Mouse (Mus musculus) stomach, postnatal 0 days (tissue): ENCODE data around the gene Prkce. TPM values are rescaled to one million over a fixed set of nuclear protein-coding genes. Genes with fewer than 3 reads are reported as not detected.

Experiments used
- ATAC-seq: fragments of 200-750 bp; cut with Nextera tagmentation; 2 replicates; pipeline ENCODE4 v1.8.0; 2017; ENCODE audit not compliant: low FRiP score, low TSS enrichment
- DNase-seq: peaks from one replicate; pipeline ENCODE4 v3.0.0-alpha.2; 2016; ENCODE audit warnings: low spot score
- H3K27ac ChIP-seq: fragments of 300-500 bp; sonication (generic); replicated peaks from 2 replicates; pipeline ENCODE4 v1.5.1; 2014; ENCODE audit warnings: mild to moderate bottlenecking, control low read depth
- H3K27me3 ChIP-seq: fragments of 300-500 bp; sonication (generic); 2 replicates; pipeline ENCODE4 v1.6.1; 2014; ENCODE audit warnings: low read length; ENCODE audit not compliant: control insufficient read depth, insufficient read depth
- H3K36me3 ChIP-seq: fragments of 300-500 bp; sonication (generic); 2 replicates; pipeline ENCODE4 v1.6.1; 2014; ENCODE audit warnings: low read length, mixed read lengths; ENCODE audit not compliant: control insufficient read depth, insufficient read depth
- H3K4me1 ChIP-seq: fragments of 300-500 bp; sonication (generic); replicated peaks from 2 replicates; pipeline ENCODE4 v1.6.1; 2014; ENCODE audit warnings: antibody characterized with exemption; ENCODE audit not compliant: control insufficient read depth, insufficient read depth
- H3K4me2 ChIP-seq: fragments of 300-500 bp; sonication (generic); replicated peaks from 2 replicates; pipeline ENCODE4 v1.6.1; 2014; ENCODE audit warnings: low read depth, mild to moderate bottlenecking, control low read depth, moderate library complexity
- H3K4me3 ChIP-seq: fragments of 300-500 bp; sonication (generic); 2 replicates; pipeline ENCODE4 v1.5.1; 2014; ENCODE audit warnings: low read depth, low read length, control low read depth
- H3K9ac ChIP-seq: fragments of 300-500 bp; sonication (generic); 2 replicates; pipeline ENCODE4 v1.6.1; 2014; ENCODE audit warnings: mild to moderate bottlenecking, low read length, control low read depth, mixed read lengths
- H3K9me3 ChIP-seq: fragments of 300-500 bp; sonication (generic); 2 replicates; pipeline ENCODE4 v1.6.1; 2016; ENCODE audit warnings: low read length; ENCODE audit not compliant: control insufficient read depth
- CTCF ChIP-seq: IDR thresholded peaks from 2 replicates; pipeline ENCODE4 v1.5.1; 2016; ENCODE audit warnings: antibody characterized with exemption, low read depth, mild to moderate bottlenecking, moderate library complexity
- EP300 ChIP-seq: optimal IDR thresholded peaks from 2 replicates; pipeline ENCODE3; 2016; ENCODE audit warnings: antibody characterized with exemption
- WGBS: fragments of 180-500 bp; shearing (Covaris S2); extraction: QIAGEN DNeasy Blood & Tissue Kit; methylation state at CpG from one replicate; pipeline ENCODE4 v1.1.7; 2014; 5-methylcytosine and 5-hydroxymethylcytosine counted together
- polyA plus RNA-seq: library from polyadenylated mRNA; unstranded; fragments of >200 nt; fragmentation: Nextera tagmentation; extraction: Ambion mirVana; gene quantifications from 2 replicates; pipeline ENCODE4 v1.2.1, GENCODE M21; 2015

The Prkce gene
- polyA plus RNA-seq, 1 experiment from 2014 or later: 3.4 TPM

DNA sequence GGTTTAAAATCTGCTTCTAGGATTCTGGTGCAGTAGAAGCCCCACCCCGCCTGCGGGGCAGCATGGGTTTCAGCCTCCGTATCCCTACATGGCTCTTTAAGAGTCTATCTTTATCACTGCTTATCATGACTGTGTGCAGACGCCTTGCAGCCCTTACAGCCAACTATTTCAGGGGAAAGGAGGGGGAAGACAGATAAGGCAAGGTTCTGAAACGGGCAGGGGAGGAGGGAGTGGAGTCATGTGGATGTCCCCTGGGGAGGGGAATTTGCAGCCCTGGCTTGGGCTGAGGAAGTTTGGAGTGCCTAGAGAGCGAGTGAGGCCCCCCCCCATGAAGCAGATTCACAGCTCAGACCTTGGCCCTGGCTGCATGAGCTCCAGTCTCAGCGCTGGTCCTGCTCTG is 18.0 kb downstream of the Prkce start:
- no peak for DNase-seq
- WGBS: 25% methylated on average over 7 of the region's 7 CpGs

GRCm38 (mm10) chr17:86187777-86188176 is 20.2 kb downstream of the Prkce start:
- Histone ChIP-seq H3K9ac (no peak overlapping the region), H3K36me3 (no peaks in the 10 kb centered on the region), H3K27ac (no peak overlapping the region), H3K4me1 (no peaks in the 10 kb centered on the region; the same call in none of the 2 replicates), H3K27me3 (no peaks in the 10 kb centered on the region), H3K4me3 (no peak overlapping the region), H3K4me2 (no peak overlapping the region), H3K9me3 (no peaks in the 10 kb centered on the region)
- TF ChIP-seq EP300: no peak
- no peak for TF ChIP-seq CTCF
- ATAC-seq (peak; percentile 80), DNase-seq (no peak)
- 94% methylated on average over 1 of the region's 1 CpGs for WGBS

More for the DNA sequence above, 18.0 kb downstream of the Prkce start:
- Histone ChIP-seq H3K4me2 (peak overlapping the region; percentile 17; the same call in 1 of the 2 replicates), H3K9me3 (no peaks in the 10 kb centered on the region), H3K4me3 (no peak overlapping the region), H3K4me1 (no peaks in the 10 kb centered on the region; the same call in none of the 2 replicates), H3K27ac (no peak overlapping the region), H3K36me3 (no peaks in the 10 kb centered on the region), H3K27me3 (no peaks in the 10 kb centered on the region), H3K9ac (no peak overlapping the region; the same call in 1 of the 2 replicates)
- ATAC-seq: 0 out of 2 replicates have a peak, but pooled peaks have one; percentile 35
- TF ChIP-seq EP300 (no peak), CTCF (no peak)

- no peak for ATAC-seq
- no peaks in the 10 kb centered on the region for H3K9me3 ChIP-seq
- H3K4me1 ChIP-seq: no peaks in the 10 kb centered on the region
- H3K4me3 ChIP-seq: no peak overlapping the region
- no peak overlapping the region for H3K27ac ChIP-seq
- no peaks in the 10 kb centered on the region for H3K36me3 ChIP-seq
- H3K9ac ChIP-seq: no peak overlapping the region
- WGBS: 63% methylated on average over 6 of the region's 6 CpGs
- DNase-seq: no peak
- H3K4me2 ChIP-seq: no peak overlapping the region
- no peaks in the 10 kb centered on the region for H3K27me3 ChIP-seq
- TF ChIP-seq EP300 (no peak), CTCF (no peak)
Observed at GRCm38 (mm10) chr17:86193979-86194378, 26.4 kb downstream of the Prkce start.

DNA sequence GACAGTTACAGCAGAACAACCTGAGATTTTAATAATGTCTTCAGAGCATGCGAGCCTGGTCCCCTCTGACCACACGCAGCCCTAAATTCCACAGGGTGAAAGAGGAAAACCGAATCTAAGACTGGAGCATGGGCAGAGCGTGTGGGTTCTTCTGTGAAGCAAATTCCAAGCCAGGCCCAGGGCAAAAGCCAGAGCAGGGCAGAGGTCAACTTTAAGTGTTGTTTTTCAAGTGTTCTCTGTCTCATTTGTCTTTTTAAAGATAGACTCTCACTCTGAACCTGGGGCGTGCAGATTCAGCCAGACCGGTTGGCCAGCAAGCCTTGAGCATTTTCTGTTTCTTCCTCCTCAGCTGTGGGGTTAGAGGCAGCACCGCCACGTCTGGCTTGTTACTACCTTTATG is 27.3 kb downstream of the Prkce start:
- DNase-seq (no peak), ATAC-seq (no peak)
- H3K9ac ChIP-seq: no peak overlapping the region
- no peaks in the 10 kb centered on the region for H3K27me3 ChIP-seq
- H3K4me2 ChIP-seq: no peak overlapping the region
- H3K27ac ChIP-seq: no peak overlapping the region
- TF ChIP-seq CTCF (no peak), EP300 (no peak)
- no peaks in the 10 kb centered on the region for H3K9me3 ChIP-seq
- no peaks in the 10 kb centered on the region for H3K4me1 ChIP-seq
- WGBS: 84% methylated on average over 8 of the region's 8 CpGs
- H3K4me3 ChIP-seq: no peak overlapping the region
- H3K36me3 ChIP-seq: no peaks in the 10 kb centered on the region

DNA sequence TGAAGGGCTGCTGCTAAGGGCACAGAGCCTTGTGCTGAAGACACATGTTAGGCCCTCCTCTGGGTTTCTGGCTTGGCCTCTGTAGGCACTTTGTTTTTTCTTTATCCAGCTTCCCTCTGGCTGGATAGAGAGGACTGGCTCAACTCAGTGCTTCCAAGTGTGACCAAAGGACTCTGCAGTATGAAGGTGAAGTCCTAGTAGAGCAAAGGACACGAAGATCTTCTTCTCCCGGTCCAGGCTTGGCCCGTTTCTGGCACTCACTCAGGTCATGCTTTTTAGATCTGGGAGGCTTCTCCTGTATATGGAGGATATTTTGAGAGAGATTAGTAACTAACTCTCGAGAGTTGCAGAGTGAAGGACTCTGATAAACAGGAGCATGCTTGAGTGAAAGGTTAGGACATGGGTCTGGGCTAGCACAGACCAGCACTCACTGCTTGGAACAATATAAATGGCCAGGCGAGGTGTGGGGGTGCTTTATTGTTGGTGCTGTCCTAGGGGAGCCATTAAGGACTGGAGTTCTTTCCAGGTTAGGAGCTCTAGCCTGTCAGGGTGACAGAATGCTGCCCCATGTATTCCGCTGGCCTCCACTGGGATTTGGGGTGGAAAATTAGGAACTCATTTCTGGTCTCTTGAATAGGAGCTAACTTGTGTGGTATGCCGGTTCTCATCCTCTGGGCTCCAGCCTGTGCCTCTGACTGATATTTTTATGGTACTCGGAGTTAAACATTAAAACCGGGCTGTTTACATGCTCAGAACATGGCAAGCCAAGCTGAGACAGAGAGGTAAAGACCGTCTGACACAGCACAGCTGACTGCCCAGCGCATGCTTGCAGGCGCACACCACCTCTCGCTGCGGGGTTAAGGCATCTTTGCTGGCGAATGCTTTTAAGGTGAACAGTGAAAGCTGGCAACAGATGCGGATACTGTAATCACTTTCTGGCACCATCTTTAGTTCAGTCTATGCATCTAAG is 31.2 kb downstream of the Prkce start:
- no peak for DNase-seq

GRCm38 (mm10) chr17:86201981-86202380 is 34.4 kb downstream of the Prkce start:
- no peak for TF ChIP-seq EP300
- TF ChIP-seq CTCF: no peak
- DNase-seq: no peak
- H3K27me3 ChIP-seq: no peaks in the 10 kb centered on the region
- no peaks in the 10 kb centered on the region for H3K9me3 ChIP-seq
- H3K36me3 ChIP-seq: no peaks in the 10 kb centered on the region
- 89% methylated on average over 7 of the region's 7 CpGs for WGBS
- H3K4me3 ChIP-seq: no peak overlapping the region
- 0 out of 2 replicates have a peak, but pooled peaks cover 2% of the 10 kb centered on the region for H3K4me1 ChIP-seq
- no peak for ATAC-seq
- H3K9ac ChIP-seq: no peak overlapping the region
- H3K4me2 ChIP-seq: no peak overlapping the region
- H3K27ac ChIP-seq: no peak overlapping the region

More for the DNA sequence above, 31.2 kb downstream of the Prkce start:
- no peaks in the 10 kb centered on the region for H3K9me3 ChIP-seq
- ATAC-seq: no peak
- no peak overlapping the region for H3K4me2 ChIP-seq
- H3K36me3 ChIP-seq: no peaks in the 10 kb centered on the region
- no peak overlapping the region for H3K4me3 ChIP-seq
- TF ChIP-seq EP300 (no peak), CTCF (no peak)
- H3K4me1 ChIP-seq: no peaks in the 10 kb centered on the region
- no peak overlapping the region for H3K9ac ChIP-seq
- no peaks in the 10 kb centered on the region for H3K27me3 ChIP-seq
- WGBS: 71% methylated on average over 16 of the region's 16 CpGs
- H3K27ac ChIP-seq: no peak overlapping the region
